Mouse (Mus musculus) MEL (cell line): Measurements from ENCODE around the gene Tma16. TPM values are rescaled to one million over a fixed set of nuclear protein-coding genes. Genes with fewer than 3 reads are reported as not detected.

Experiments used
- DNase-seq: peaks from one replicate; pipeline ENCODE4 v3.0.0; 2011; ENCODE audit warnings: low read depth, low spot score
- H3K27ac ChIP-seq: 2 replicates; pipeline ENCODE4 v1.5.1; 2012; ENCODE audit warnings: low read depth, mild to moderate bottlenecking, control low read depth, low read length, moderate library complexity; ENCODE audit not compliant: control insufficient read depth
- H3K27me3 ChIP-seq, 2 experiments: fragments of 150-350 bp in 1 of 2; sonication (generic) in 1 of 2; 2 replicates each; pipeline ENCODE4 v1.6.1; 2012; ENCODE audit warnings: low read length in 2 of 2, mild to moderate bottlenecking in 2 of 2, improper control_type of control experiment in 1 of 2, moderate library complexity in 1 of 2; ENCODE audit not compliant: insufficient read depth in 2 of 2, control insufficient read depth in 1 of 2
- H3K36me3 ChIP-seq, 2 experiments: 2 replicates each; pipeline ENCODE4 v1.6.1; 2012 to 2014; ENCODE audit warnings: low read length in 2 of 2, improper control_type of control experiment in 1 of 2, inconsistent platforms in 1 of 2, mild to moderate bottlenecking in 1 of 2; ENCODE audit not compliant: insufficient read depth in 2 of 2, control insufficient read depth in 1 of 2
- H3K4me1 ChIP-seq, 2 experiments: fragments of 150-350 bp in 1 of 2; sonication (generic) in 1 of 2; 2 replicates each; pipeline ENCODE4 v1.6.1; 2012; ENCODE audit warnings: low read length in 2 of 2, improper control_type of control experiment in 1 of 2, mild to moderate bottlenecking in 1 of 2; ENCODE audit not compliant: insufficient read depth in 2 of 2, control insufficient read depth in 1 of 2
- H3K4me3 ChIP-seq, 2 experiments: fragments of 150-350 bp in 1 of 2; sonication (generic) in 1 of 2; 2 replicates each; pipeline ENCODE4 v1.5.1; 2012; ENCODE audit warnings: low read depth in 2 of 2, low read length in 2 of 2, mild to moderate bottlenecking in 2 of 2, moderate library complexity in 2 of 2, control low read depth in 1 of 2, improper control_type of control experiment in 1 of 2; ENCODE audit not compliant: control insufficient read depth in 1 of 2, insufficient read depth in 1 of 2
- H3K79me2 ChIP-seq: 2 replicates; pipeline ENCODE4 v1.6.1; 2012; ENCODE audit warnings: mild to moderate bottlenecking, low read length, moderate library complexity; ENCODE audit not compliant: control insufficient read depth, poor library complexity, insufficient read depth
- H3K9ac ChIP-seq: 2 replicates; pipeline ENCODE4 v1.6.1; 2012; ENCODE audit warnings: low read depth, mild to moderate bottlenecking, control low read depth, low read length, moderate library complexity; ENCODE audit not compliant: control insufficient read depth, poor library complexity, severe bottlenecking
- H3K9me3 ChIP-seq: fragments of 150-350 bp; sonication (generic); replicated peaks from 2 replicates; pipeline ENCODE4 v1.6.1; 2012; ENCODE audit warnings: mild to moderate bottlenecking, low read length, improper control_type of control experiment, moderate library complexity; ENCODE audit not compliant: insufficient read depth
- ETS1 ChIP-seq: IDR thresholded peaks from 2 replicates; pipeline ENCODE4 v1.6.1; 2012; ENCODE audit warnings: low read depth, mild to moderate bottlenecking, inconsistent platforms, low read length, improper control_type of control experiment, moderate library complexity
- GABPA ChIP-seq: IDR thresholded peaks from 2 replicates; pipeline ENCODE4 v1.6.1; 2012; ENCODE audit warnings: low read depth, mild to moderate bottlenecking, inconsistent platforms, low read length, improper control_type of control experiment, moderate library complexity
- GATA1 ChIP-seq: IDR thresholded peaks from 2 replicates; pipeline ENCODE4 v1.6.1; 2011; ENCODE audit warnings: low read depth, low read length, improper control_type of control experiment
- HCFC1 ChIP-seq: IDR thresholded peaks from 2 replicates; pipeline ENCODE4 v1.6.1; 2012; ENCODE audit warnings: low read depth, mild to moderate bottlenecking, inconsistent platforms, low read length, improper control_type of control experiment, moderate library complexity
- KAT2A ChIP-seq: conservative IDR thresholded peaks from 2 replicates; pipeline ENCODE4 v1.6.1; 2012; ENCODE audit warnings: low read depth, low read length, improper control_type of control experiment, inconsistent platforms
- MAZ ChIP-seq: IDR thresholded peaks from 2 replicates; pipeline ENCODE4 v1.6.1; 2012; ENCODE audit warnings: low read depth, mild to moderate bottlenecking, inconsistent platforms, low read length, improper control_type of control experiment
- MYB ChIP-seq: IDR thresholded peaks from 2 replicates; pipeline ENCODE4 v1.6.1; 2011; ENCODE audit warnings: mild to moderate bottlenecking, low read depth, low read length, improper control_type of control experiment
- MYC ChIP-seq: IDR thresholded peaks from 2 replicates; pipeline ENCODE4 v1.6.1; 2011; ENCODE audit warnings: low read depth, mild to moderate bottlenecking, low read length, improper control_type of control experiment, moderate library complexity
- POLR2A ChIP-seq, 2 experiments: IDR thresholded peaks; 2 replicates each; pipeline ENCODE4 v1.6.1; 2011 to 2012; ENCODE audit warnings: low read length in 2 of 2, mild to moderate bottlenecking in 2 of 2, control low read depth in 1 of 2, improper control_type of control experiment in 1 of 2, low read depth in 1 of 2, moderate library complexity in 1 of 2; ENCODE audit not compliant: control insufficient read depth in 1 of 2, insufficient read depth in 1 of 2, poor library complexity in 1 of 2
- POLR2AphosphoS2 ChIP-seq: IDR thresholded peaks from 2 replicates; pipeline ENCODE4 v1.6.1; 2011; ENCODE audit warnings: low read length, improper control_type of control experiment
- POLR2AphosphoS5 ChIP-seq: IDR thresholded peaks from 2 replicates; pipeline ENCODE4 v1.6.1; 2012; ENCODE audit warnings: low read depth, borderline replicate concordance, mild to moderate bottlenecking, inconsistent platforms, low read length, moderate library complexity, mixed read lengths
- RAD21 ChIP-seq: IDR thresholded peaks from 2 replicates; pipeline ENCODE4 v1.6.1; 2011; ENCODE audit warnings: mild to moderate bottlenecking, low read depth, low read length, improper control_type of control experiment
- RCOR1 ChIP-seq: IDR thresholded peaks from 2 replicates; pipeline ENCODE4 v1.6.1; 2012; ENCODE audit warnings: low read depth, mild to moderate bottlenecking, inconsistent platforms, low read length, improper control_type of control experiment
- TAL1 ChIP-seq: IDR thresholded peaks from 2 replicates; pipeline ENCODE4 v1.6.1; 2012; ENCODE audit warnings: mild to moderate bottlenecking, inconsistent platforms, low read length, moderate library complexity, mixed read lengths
- TCF12 ChIP-seq: IDR thresholded peaks from 2 replicates; pipeline ENCODE4 v1.6.1; 2014; ENCODE audit warnings: low read depth, mild to moderate bottlenecking, inconsistent platforms, low read length, improper control_type of control experiment, moderate library complexity
- USF2 ChIP-seq, 2 experiments: IDR thresholded peaks; 2 replicates each; pipeline ENCODE4 v1.6.1; 2011 to 2012; ENCODE audit warnings: improper control_type of control experiment in 2 of 2, low read length in 2 of 2, borderline replicate concordance in 1 of 2, inconsistent platforms in 1 of 2, low read depth in 1 of 2, mild to moderate bottlenecking in 1 of 2; ENCODE audit not compliant: insufficient read depth in 1 of 2
- ZKSCAN1 ChIP-seq: IDR thresholded peaks from 2 replicates; pipeline ENCODE4 v1.6.1; 2012; ENCODE audit warnings: low read depth, mild to moderate bottlenecking, inconsistent platforms, low read length, improper control_type of control experiment, moderate library complexity
- ZMIZ1 ChIP-seq: IDR thresholded peaks from 2 replicates; pipeline ENCODE4 v1.6.1; 2012; ENCODE audit warnings: low read depth, mild to moderate bottlenecking, inconsistent platforms, low read length, improper control_type of control experiment, moderate library complexity
- polyA plus RNA-seq, 2 experiments: library from polyadenylated mRNA; stranded (reverse) in 1 of 2; unstranded in 1 of 2; fragments of >175 nt in 1 of 2; fragments of >200 nt in 1 of 2; gene quantifications; 2 replicates each; pipeline versions ENCODE4 v1.2.1 to v1.2.4; 2012; ENCODE audit warnings: low replicate concordance in 2 of 2, low read depth in 1 of 2; ENCODE audit not compliant: insufficient read length in 2 of 2, insufficient read depth in 1 of 2, missing spikeins in 1 of 2
- total RNA-seq: library from RNA; depleted of rRNA; stranded (reverse); fragments of 300-350 nt; gene quantifications from 2 replicates; pipeline ENCODE4 v1.2.3, GENCODE M21; 2012

Gene Tma16
- total and polyA plus RNA-seq, 3 experiments = 29.4 to 33.2 TPM; not detected in 1

- no peak overlapping the region for H3K9ac ChIP-seq
- no peak overlapping the region for H3K4me3 ChIP-seq
- H3K9me3 ChIP-seq = no peaks in the 10 kb centered on the region
- H3K79me2 ChIP-seq = no peaks in the 10 kb centered on the region
- H3K27me3 ChIP-seq = no peaks in the 10 kb centered on the region
- TF ChIP-seq MAZ = no peak
- no peak for TF ChIP-seq MYC
- TF ChIP-seq ETS1 = no peak
- TF ChIP-seq POLR2AphosphoS2 = no peak
- no peak for TF ChIP-seq RCOR1
- no peak for TF ChIP-seq RAD21
- no peak for TF ChIP-seq TAL1
- TF ChIP-seq MYB = no peak
- no peak for DNase-seq
- no peaks in the 10 kb centered on the region for H3K4me1 ChIP-seq
- no peak overlapping the region for H3K27ac ChIP-seq
- H3K36me3 ChIP-seq = no peaks in the 10 kb centered on the region
Measured at GRCm38 (mm10) chr8:66438468-66438867, 47.9 kb downstream of the Tma16 start.

DNA sequence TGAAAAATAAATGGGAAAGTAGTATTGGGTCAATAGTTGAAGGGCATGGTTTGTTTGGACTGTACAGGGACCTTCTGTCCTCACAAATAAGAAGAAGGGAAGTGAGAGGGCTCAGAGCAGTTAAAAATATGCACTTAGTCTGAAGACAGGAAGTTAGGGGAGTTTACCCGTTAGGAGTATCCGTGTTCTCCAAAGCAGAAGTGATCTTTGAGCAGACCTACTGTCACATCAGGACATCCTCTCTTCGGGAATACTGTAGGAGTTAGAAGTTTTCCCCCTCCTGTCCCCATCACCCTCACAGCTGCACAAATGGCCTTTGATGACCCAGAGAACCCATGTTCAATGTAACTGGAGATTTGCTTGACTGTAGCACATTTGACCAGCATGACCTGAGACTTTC is 48.4 kb downstream of the Tma16 start:
- TF ChIP-seq USF2 (IDR thresholded peaks at IDR 0.05; ENCODE audit: borderline replicate concordance in 1 of 2, insufficient read depth in 1 of 2, low read depth in 1 of 2, low read length in 2 of 2) (no peak), POLR2AphosphoS2 (no peak), TCF12 (no peak), MYC (no peak), ZKSCAN1 (no peak), POLR2A (IDR thresholded peaks at IDR 0.05; ENCODE audit: control insufficient read depth in 1 of 2, insufficient read depth in 1 of 2, low read depth in 1 of 2, low read length in 2 of 2, poor library complexity in 1 of 2) (no peak), GABPA (no peak), TAL1 (no peak), ZMIZ1 (no peak), KAT2A (no peak), GATA1 (no peak), POLR2AphosphoS5 (no peak), HCFC1 (no peak)
- DNase-seq = no peak
- Histone ChIP-seq H3K79me2 (no peaks in the 10 kb centered on the region), H3K27me3 (no peaks in the 10 kb centered on the region), H3K4me1 (no peaks in the 10 kb centered on the region), H3K27ac (no peak overlapping the region), H3K9me3 (no peaks in the 10 kb centered on the region), H3K9ac (no peak overlapping the region), H3K36me3 (no peaks in the 10 kb centered on the region), H3K4me3 (no peak overlapping the region)
